Mouse (Mus musculus) intestine, embryonic 15.5 days (tissue): ENCODE data around the gene Usf3. TPM values are rescaled to one million over a fixed set of nuclear protein-coding genes. Genes with fewer than 3 reads are reported as not detected.

ENCODE experiments used
- ATAC-seq: fragments of 200-750 bp; cut with Nextera tagmentation; 2 replicates; pipeline ENCODE4 v1.8.0; 2017; ENCODE audit warnings: moderate TSS enrichment, moderate library complexity
- H3K27ac ChIP-seq: fragments of 300-500 bp; sonication (generic); 2 replicates; pipeline ENCODE4 v1.5.1; 2015; ENCODE audit warnings: mild to moderate bottlenecking, inconsistent platforms
- H3K27me3 ChIP-seq: fragments of 300-500 bp; sonication (generic); replicated peaks from 2 replicates; pipeline ENCODE4 v1.6.1; 2015; ENCODE audit warnings: inconsistent platforms
- H3K36me3 ChIP-seq: fragments of 300-500 bp; sonication (generic); 2 replicates; pipeline ENCODE4 v1.6.1; 2015; ENCODE audit warnings: inconsistent platforms
- H3K4me1 ChIP-seq: fragments of 300-500 bp; sonication (generic); replicated peaks from 2 replicates; pipeline ENCODE4 v1.6.1; 2015; ENCODE audit warnings: inconsistent platforms
- H3K4me2 ChIP-seq: fragments of 300-500 bp; sonication (generic); replicated peaks from 2 replicates; pipeline ENCODE4 v1.6.1; 2015; ENCODE audit warnings: mild to moderate bottlenecking, inconsistent platforms
- H3K4me3 ChIP-seq: fragments of 300-500 bp; sonication (generic); replicated peaks from 2 replicates; pipeline ENCODE4 v1.5.1; 2015; ENCODE audit warnings: inconsistent platforms
- H3K9ac ChIP-seq: fragments of 300-500 bp; sonication (generic); 2 replicates; pipeline ENCODE4 v1.6.1; 2015; ENCODE audit warnings: inconsistent platforms
- H3K9me3 ChIP-seq: fragments of 300-500 bp; sonication (generic); 2 replicates; pipeline ENCODE4 v1.6.1; 2016; ENCODE audit warnings: inconsistent platforms
- WGBS: fragments of 180-500 bp; shearing (Covaris S2); methylation state at CpG from one replicate; pipeline ENCODE4 v1.1.7; 2015; 5-methylcytosine and 5-hydroxymethylcytosine counted together
- polyA plus RNA-seq: library from polyadenylated mRNA; unstranded; fragments of >200 nt; fragmentation: Nextera tagmentation; extraction: Ambion mirVana; gene quantifications from 2 replicates; pipeline ENCODE4 v1.2.1, GENCODE M21; 2015

Gene Usf3
- polyA plus RNA-seq, 1 experiment from 2014 or later, result 2.6 TPM

- no peaks in the 10 kb centered on the region for H3K9me3 ChIP-seq
- no peaks in the 10 kb centered on the region for H3K27me3 ChIP-seq
- no peak overlapping the region for H3K9ac ChIP-seq
- H3K27ac ChIP-seq, result no peak overlapping the region
- no peak for ATAC-seq
- H3K4me3 ChIP-seq, result no peak overlapping the region
- H3K4me2 ChIP-seq, result no peak overlapping the region
- WGBS, result 96% methylated on average over 2 of the region's 2 CpGs
- peaks cover 15% of the 10 kb centered on the region for H3K4me1 ChIP-seq
- no peaks in the 10 kb centered on the region for H3K36me3 ChIP-seq
These were observed 3.5 kb downstream of the Usf3 start for GRCm38 (mm10) chr16:44176511-44176910.

GRCm38 (mm10) chr16:44178555-44178954 is 5.5 kb downstream of the Usf3 start:
- 42% methylated on average over 1 of the region's 1 CpGs for WGBS
- Histone ChIP-seq H3K9ac (no peak overlapping the region), H3K27ac (0 out of 2 replicates have a peak overlapping the region, but pooled peaks have one; percentile 32), H3K36me3 (no peaks in the 10 kb centered on the region), H3K4me1 (peaks cover 15% of the 10 kb centered on the region), H3K4me2 (no peak overlapping the region), H3K27me3 (no peaks in the 10 kb centered on the region), H3K4me3 (no peak overlapping the region), H3K9me3 (no peaks in the 10 kb centered on the region)
- ATAC-seq, result peak; percentile 75

- Histone ChIP-seq H3K9ac (no peak overlapping the region), H3K27ac (no peak overlapping the region), H3K36me3 (no peaks in the 10 kb centered on the region), H3K4me1 (0 out of 2 replicates have a peak, but pooled peaks cover 4% of the 10 kb centered on the region), H3K9me3 (no peaks in the 10 kb centered on the region), H3K27me3 (no peaks in the 10 kb centered on the region), H3K4me2 (no peak overlapping the region), H3K4me3 (no peak overlapping the region)
- 86% methylated on average over 1 of the region's 1 CpGs for WGBS
- ATAC-seq, result no peak
These were observed 9.6 kb downstream of the Usf3 start for GRCm38 (mm10) chr16:44182597-44182996.

DNA sequence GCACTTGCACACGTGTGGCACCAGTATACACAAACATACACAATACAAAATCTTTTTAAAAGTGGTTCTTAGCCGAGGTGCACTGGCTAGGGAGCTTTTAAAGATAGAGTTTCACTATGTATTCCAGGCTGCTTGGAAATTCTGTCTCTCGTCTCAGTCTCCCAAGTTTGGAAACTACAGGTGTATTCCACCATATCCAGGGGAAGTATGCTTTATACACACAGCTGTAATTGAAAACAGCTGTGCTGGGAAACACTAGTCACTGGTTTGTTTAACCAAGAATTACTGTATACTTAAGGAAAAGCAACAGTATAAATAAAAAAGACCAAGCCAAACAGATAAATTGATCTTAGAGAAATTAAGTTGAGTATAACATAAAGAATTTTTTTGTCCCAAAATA is 11.7 kb downstream of the Usf3 start:
- Histone ChIP-seq H3K9ac (no peak overlapping the region), H3K4me1 (no peaks in the 10 kb centered on the region), H3K9me3 (no peaks in the 10 kb centered on the region), H3K4me2 (no peak overlapping the region), H3K4me3 (no peak overlapping the region), H3K27me3 (no peaks in the 10 kb centered on the region), H3K36me3 (no peaks in the 10 kb centered on the region), H3K27ac (no peak overlapping the region)
- ATAC-seq, result no peak
- 60% methylated on average over 3 of the region's 3 CpGs for WGBS

GRCm38 (mm10) chr16:44187172-44187571 is 14.1 kb downstream of the Usf3 start:
- H3K9me3 ChIP-seq, result no peaks in the 10 kb centered on the region
- 90% methylated on average over 4 of the region's 4 CpGs for WGBS

DNA sequence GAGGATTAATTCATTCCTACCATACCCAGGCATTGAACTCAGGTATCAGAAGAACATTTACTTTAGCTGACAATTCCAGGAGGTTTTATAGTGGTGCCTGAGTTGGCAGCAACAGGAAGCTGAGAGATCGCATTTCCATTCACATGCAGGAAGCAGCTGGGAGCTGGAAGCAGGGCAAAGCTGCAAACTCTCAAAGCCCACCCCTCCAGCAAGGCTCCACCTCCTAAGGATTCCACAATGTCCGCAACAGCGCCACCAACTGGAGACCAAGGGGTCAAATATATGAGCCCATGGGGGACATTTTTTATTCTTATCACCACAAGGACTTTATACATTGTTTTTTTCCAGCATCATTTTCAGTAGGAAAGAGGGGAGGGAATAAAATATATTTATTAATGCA is 15.7 kb downstream of the Usf3 start:
- 82% methylated on average over 3 of the region's 3 CpGs for WGBS
- no peaks in the 10 kb centered on the region for H3K36me3 ChIP-seq

More at GRCm38 (mm10) chr16:44187172-44187571, 14.1 kb downstream of the Usf3 start:
- Histone ChIP-seq H3K9ac (no peak overlapping the region), H3K27me3 (no peaks in the 10 kb centered on the region), H3K4me2 (no peak overlapping the region), H3K27ac (no peak overlapping the region), H3K36me3 (no peaks in the 10 kb centered on the region), H3K4me1 (no peaks in the 10 kb centered on the region), H3K4me3 (no peak overlapping the region)
- no peak for ATAC-seq

GRCm38 (mm10) chr16:44190032-44190431 is 17.0 kb downstream of the Usf3 start:
- ATAC-seq, result no peak
- H3K9ac ChIP-seq, result no peak overlapping the region
- no peaks in the 10 kb centered on the region for H3K36me3 ChIP-seq
- H3K27me3 ChIP-seq, result no peaks in the 10 kb centered on the region
- no peaks in the 10 kb centered on the region for H3K9me3 ChIP-seq
- H3K4me3 ChIP-seq, result no peak overlapping the region
- H3K4me1 ChIP-seq, result no peaks in the 10 kb centered on the region
- H3K27ac ChIP-seq, result no peak overlapping the region
- 81% methylated on average over 6 of the region's 6 CpGs for whole genome bisulfite sequencing
- no peak overlapping the region for H3K4me2 ChIP-seq

More for the DNA sequence above, 15.7 kb downstream of the Usf3 start:
- no peak overlapping the region for H3K9ac ChIP-seq
- H3K4me2 ChIP-seq, result no peak overlapping the region
- H3K9me3 ChIP-seq, result no peaks in the 10 kb centered on the region
- H3K27me3 ChIP-seq, result no peaks in the 10 kb centered on the region
- no peaks in the 10 kb centered on the region for H3K4me1 ChIP-seq
- ATAC-seq, result no peak
- H3K4me3 ChIP-seq, result no peak overlapping the region
- H3K27ac ChIP-seq, result no peak overlapping the region

GRCm38 (mm10) chr16:44190968-44191367 is 17.9 kb downstream of the Usf3 start:
- Histone ChIP-seq H3K4me3 (no peak overlapping the region), H3K27ac (no peak overlapping the region), H3K27me3 (no peaks in the 10 kb centered on the region), H3K36me3 (no peaks in the 10 kb centered on the region), H3K9ac (no peak overlapping the region), H3K9me3 (no peaks in the 10 kb centered on the region), H3K4me1 (no peaks in the 10 kb centered on the region), H3K4me2 (no peak overlapping the region)
- ATAC-seq, result no peak
- WGBS, result 97% methylated on average over 2 of the region's 2 CpGs

- Histone ChIP-seq H3K4me3 (no peak overlapping the region), H3K9me3 (no peaks in the 10 kb centered on the region), H3K27ac (no peak overlapping the region), H3K4me1 (no peaks in the 10 kb centered on the region), H3K9ac (no peak overlapping the region), H3K4me2 (no peak overlapping the region), H3K36me3 (peaks cover 12% of the 10 kb centered on the region; the same call in 1 of the 2 replicates), H3K27me3 (no peaks in the 10 kb centered on the region)
- 92% methylated on average over 14 of the region's 14 CpGs for WGBS
- ATAC-seq, result no peak
These were observed 26.1 kb downstream of the Usf3 start for GRCm38 (mm10) chr16:44199066-44199703.

DNA sequence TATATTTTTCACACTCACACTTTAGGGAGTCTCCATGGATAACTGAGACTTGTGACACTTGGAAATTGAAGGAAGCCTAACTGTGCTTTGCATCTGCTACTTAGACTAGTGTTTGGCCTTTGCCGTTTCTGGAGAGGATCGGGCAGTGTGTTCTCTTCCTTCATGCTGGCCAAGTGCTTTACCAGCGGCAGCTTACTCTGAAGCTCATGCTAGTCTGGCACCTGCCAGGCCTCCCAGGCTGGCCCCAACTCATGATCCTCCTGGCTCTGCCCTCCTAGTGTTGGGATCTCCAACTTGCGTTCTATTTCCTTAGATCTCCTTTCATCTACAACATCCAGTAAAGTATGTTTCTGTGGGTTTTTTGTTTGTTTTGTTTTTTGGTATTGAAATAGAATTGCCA is 27.1 kb downstream of the Usf3 start:
- ATAC-seq, result no peak
- no peaks in the 10 kb centered on the region for H3K9me3 ChIP-seq
- WGBS, result 89% methylated on average over 4 of the region's 4 CpGs

DNA sequence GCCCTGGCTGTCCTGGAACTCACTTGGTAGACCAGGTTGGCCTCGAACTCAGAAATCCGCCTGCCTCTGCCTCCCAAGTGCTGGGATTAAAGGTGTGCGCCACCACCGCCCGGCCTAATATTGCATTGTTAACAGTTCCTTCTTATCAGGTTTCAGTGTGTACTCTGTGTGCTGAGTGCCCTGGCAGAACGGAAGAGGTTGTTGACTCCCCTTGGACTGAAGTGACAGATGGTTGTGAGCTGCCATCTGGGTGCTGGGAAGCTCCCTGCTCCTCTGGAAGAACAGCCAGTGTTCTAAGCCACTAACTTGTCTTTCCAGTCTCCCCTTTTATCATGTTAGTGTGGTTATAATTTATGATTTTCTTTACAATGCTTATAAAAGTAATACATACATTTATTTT is 31.3 kb downstream of the Usf3 start:
- H3K27me3 ChIP-seq, result no peaks in the 10 kb centered on the region
- H3K27ac ChIP-seq, result no peak overlapping the region
- no peaks in the 10 kb centered on the region for H3K4me1 ChIP-seq
- H3K4me3 ChIP-seq, result no peak overlapping the region
- WGBS, result 77% methylated on average over 6 of the region's 6 CpGs
- H3K4me2 ChIP-seq, result no peak overlapping the region
- H3K9ac ChIP-seq, result no peak overlapping the region
- no peaks in the 10 kb centered on the region for H3K9me3 ChIP-seq
- H3K36me3 ChIP-seq, result peaks cover 20% of the 10 kb centered on the region; the same call in 1 of the 2 replicates
- no peak; the same call in 1 of the 2 replicates for ATAC-seq

More for the DNA sequence above, 27.1 kb downstream of the Usf3 start:
- H3K4me2 ChIP-seq, result no peak overlapping the region
- peaks cover 12% of the 10 kb centered on the region; the same call in 1 of the 2 replicates for H3K36me3 ChIP-seq
- H3K9ac ChIP-seq, result no peak overlapping the region
- H3K4me1 ChIP-seq, result no peaks in the 10 kb centered on the region
- H3K27me3 ChIP-seq, result no peaks in the 10 kb centered on the region
- H3K27ac ChIP-seq, result no peak overlapping the region
- no peak overlapping the region for H3K4me3 ChIP-seq

DNA sequence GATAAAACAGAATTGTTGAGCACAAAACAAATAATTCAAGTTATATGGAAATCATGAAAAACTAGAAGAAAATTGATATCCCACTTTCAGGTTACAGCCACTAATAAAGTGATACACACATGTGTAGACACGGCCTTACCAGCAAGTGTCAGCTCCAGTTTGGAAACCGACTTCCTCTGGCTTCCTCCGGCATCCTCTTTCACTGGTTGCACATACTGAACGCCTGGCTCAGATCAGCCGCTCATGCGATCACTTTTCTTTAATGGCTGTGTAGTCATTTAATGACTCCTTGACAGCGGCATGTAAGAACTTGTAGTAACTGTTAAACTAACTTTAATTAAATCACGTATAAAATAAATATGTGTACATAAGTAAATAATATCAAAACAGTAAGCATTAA is 32.9 kb downstream of the Usf3 start:
- no peak overlapping the region for H3K4me3 ChIP-seq
- no peaks in the 10 kb centered on the region for H3K27me3 ChIP-seq
- no peaks in the 10 kb centered on the region for H3K4me1 ChIP-seq
- H3K4me2 ChIP-seq, result no peak overlapping the region
- H3K9ac ChIP-seq, result no peak overlapping the region
- WGBS, result 87% methylated on average over 8 of the region's 8 CpGs
- peaks cover 19% of the 10 kb centered on the region for H3K36me3 ChIP-seq
- no peaks in the 10 kb centered on the region for H3K9me3 ChIP-seq
- H3K27ac ChIP-seq, result no peak overlapping the region
- ATAC-seq, result no peak
